Mouse (Mus musculus) gastrocnemius, adult 18-20 months (tissue): ENCODE measurements around the gene Atp8a2. TPM values are rescaled to one million over a fixed set of nuclear protein-coding genes. Genes with fewer than 3 reads are reported as not detected.
A peak's percentile ranks its signal among the peaks of the same experiment; 100 is the strongest.
"Not testable (repeated sequence)": the region's sequence is repeated elsewhere in the genome, so short reads cannot be mapped to it uniquely, and the experiment has no call there.

Experiments used
- DNase-seq: peaks from one replicate; pipeline ENCODE4 v3.0.0; 2021; ENCODE audit warnings: low spot score
- total RNA-seq, 2 experiments: library from RNA; stranded (reverse); gene quantifications; 2 replicates each; pipeline ENCODE4 v1.2.3; 2021

The Atp8a2 gene
- total RNA-seq, 2 experiments from 2014 or later, result 0.64 TPM

GRCm38 (mm10) chr14:59716443-59717085, 480.4 kb downstream of the Atp8a2 start:
- DNase-seq, result not testable (repeated sequence)

DNA sequence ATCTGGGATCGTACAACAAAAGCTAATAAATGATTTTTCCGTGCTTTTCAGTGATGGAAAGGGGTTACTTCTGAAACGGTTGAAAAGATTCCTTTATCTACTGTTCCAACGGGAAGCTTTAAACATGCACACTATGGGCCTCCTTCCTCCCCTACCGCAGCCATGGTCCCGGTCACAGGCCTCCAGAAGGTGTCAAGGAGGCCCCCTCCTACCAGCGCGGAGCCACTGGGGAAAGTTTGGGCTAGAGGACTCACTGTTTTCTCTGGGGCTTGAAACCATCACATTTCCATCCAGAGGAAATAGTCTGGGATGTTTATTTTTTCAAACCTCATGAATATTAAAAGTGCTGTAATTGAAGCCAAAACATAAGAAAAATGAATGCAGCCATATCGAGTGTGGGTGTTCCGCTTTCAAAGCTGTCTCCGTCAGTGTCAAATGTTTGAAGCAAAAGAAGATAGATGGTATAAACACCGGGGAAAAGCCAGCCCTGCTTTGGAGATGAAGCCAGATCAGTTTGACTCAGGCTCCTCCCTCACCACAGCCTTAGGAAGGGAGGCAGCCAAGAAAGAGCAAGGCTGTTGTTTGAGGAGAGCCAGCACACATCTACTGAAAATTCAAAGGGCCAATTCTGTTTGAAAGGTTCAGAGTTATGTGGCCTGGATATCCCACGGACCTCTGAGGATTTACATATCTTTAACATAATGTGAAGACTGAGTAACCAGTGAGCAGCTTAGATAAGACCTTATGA, 481.1 kb downstream of the Atp8a2 start:
- DNase-seq, result no peak

GRCm38 (mm10) chr14:59709505-59710335, 487.3 kb downstream of the Atp8a2 start:
- DNase-seq, result no peak

DNA sequence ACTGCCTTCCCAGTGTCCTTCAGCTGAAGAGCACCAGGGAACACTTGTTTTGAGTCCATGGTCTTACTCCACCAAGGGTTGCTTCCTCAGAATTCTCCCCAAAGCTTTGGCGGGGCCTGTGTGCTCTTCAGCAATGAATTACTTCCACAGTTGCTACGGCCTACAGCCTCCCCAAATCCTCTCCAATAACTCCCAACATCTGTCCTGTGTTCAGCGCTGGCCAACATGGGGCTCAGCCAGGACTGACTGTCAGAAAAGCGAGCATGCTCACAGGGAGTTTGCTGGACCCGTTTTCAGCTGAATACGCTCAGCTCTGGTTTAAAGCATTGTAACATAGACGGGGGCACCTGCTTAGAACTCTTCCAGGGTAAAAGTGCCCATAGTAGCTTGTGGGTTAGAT, 489.0 kb downstream of the Atp8a2 start:
- DNase-seq, result no peak

GRCm38 (mm10) chr14:59705326-59706058, 491.5 kb downstream of the Atp8a2 start:
- DNase-seq, result no peak

- DNase-seq, result no peak
Measured at GRCm38 (mm10) chr14:59701492-59701891, 495.5 kb downstream of the Atp8a2 start.

- no peak for DNase-seq
Measured at GRCm38 (mm10) chr14:59695160-59695559, 501.8 kb downstream of the Atp8a2 start.

- DNase-seq, result no peak
Measured at GRCm38 (mm10) chr14:59692164-59692563, 504.8 kb downstream of the Atp8a2 start.

- DNase-seq, result no peak
Measured at GRCm38 (mm10) chr14:59691402-59691801, 505.6 kb downstream of the Atp8a2 start.

- DNase-seq, result no peak
Measured at GRCm38 (mm10) chr14:59690954-59691353, 506.0 kb downstream of the Atp8a2 start.

- no peak for DNase-seq
Measured at GRCm38 (mm10) chr14:59689596-59689995, 507.4 kb downstream of the Atp8a2 start.

DNA sequence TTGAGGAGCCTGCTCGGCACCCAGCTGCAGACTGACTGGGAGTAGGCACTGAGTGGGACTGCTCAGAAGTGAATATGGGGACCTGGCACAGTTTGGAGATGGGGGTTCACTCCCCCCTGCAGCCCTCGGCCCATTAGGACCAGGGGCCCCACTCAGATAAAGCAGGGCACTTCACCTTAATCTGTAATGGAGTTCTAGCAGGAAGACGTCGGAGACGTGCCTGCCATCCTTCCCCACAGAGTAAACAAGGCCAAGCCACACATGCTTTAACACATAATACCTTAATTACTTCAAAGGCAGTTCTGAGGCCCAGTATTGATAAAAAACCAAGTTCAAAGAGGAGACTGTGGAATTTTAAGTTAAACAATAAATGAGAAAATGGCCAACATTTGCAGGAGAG, 510.8 kb downstream of the Atp8a2 start:
- DNase-seq, result no peak

DNA sequence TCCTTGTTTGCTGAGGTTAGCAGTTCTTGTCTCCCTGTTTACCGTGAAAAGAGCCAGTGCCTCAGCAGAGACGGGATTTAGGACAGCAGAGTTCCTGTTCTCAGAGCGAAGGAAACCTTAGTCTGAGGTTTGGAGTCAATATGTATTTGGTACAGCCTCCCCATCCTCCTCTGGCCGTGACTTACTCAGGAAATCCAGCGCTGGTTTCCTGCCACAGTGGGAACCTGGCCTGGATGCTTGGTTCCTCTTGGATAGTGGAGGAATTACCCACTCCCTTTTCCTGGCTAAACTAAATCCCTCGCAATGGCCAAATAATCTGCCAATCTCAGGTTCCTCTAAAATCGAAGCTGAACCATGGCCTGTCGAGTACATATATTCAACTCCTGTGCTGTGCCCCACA, 511.6 kb downstream of the Atp8a2 start:
- no peak for DNase-seq

GRCm38 (mm10) chr14:59681906-59682305, 515.1 kb downstream of the Atp8a2 start:
- no peak for DNase-seq

- DNase-seq, result peak; percentile 72
Measured at GRCm38 (mm10) chr14:59677598-59678003, 519.4 kb downstream of the Atp8a2 start.

DNA sequence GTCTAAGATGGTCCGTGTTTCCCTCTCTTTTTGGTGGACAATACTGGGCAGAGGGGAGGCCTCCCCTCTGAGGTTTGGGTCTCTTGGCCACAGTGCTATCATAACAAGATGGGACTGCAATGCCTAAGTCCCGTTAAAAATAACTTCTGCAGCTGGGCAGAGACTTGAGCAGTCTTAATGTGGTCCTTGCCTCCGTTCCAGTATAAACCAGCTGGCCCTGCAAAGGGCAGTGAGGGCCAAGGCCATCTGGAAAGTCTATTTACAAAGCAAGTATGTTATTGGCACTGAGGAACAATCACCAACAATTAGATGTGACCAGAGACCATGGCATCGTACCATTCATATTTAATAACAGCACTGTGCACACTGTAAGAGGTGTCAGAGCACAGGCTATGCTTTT, 521.6 kb downstream of the Atp8a2 start:
- DNase-seq, result peak; percentile 31

DNA sequence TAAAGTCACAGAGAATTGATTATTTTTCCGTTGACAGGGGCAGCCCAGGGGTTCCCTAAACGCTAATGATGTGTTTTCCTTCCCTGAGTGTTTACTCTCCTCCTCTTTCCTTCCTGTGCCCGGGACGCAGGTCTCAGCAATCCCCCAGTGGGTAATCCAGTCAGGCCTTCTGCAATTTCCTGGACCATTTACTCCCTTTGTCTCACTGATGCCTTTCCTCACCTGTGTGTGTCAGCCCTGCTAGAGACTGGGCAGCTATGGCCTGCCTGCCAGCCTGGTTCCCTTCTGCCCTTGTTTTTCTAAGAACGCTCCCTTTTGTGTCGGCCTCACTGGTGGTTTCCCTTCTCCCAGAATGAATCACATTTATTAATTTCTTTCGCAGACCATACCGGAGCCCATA, 522.4 kb downstream of the Atp8a2 start:
- no peak for DNase-seq

GRCm38 (mm10) chr14:59672893-59673515, 524.0 kb downstream of the Atp8a2 start:
- no peak for DNase-seq

- no peak for DNase-seq
Measured at GRCm38 (mm10) chr14:59657098-59657497, 539.9 kb downstream of the Atp8a2 start.

- DNase-seq, result peak; percentile 72
Measured at GRCm38 (mm10) chr14:59656591-59656990, 540.4 kb downstream of the Atp8a2 start.

DNA sequence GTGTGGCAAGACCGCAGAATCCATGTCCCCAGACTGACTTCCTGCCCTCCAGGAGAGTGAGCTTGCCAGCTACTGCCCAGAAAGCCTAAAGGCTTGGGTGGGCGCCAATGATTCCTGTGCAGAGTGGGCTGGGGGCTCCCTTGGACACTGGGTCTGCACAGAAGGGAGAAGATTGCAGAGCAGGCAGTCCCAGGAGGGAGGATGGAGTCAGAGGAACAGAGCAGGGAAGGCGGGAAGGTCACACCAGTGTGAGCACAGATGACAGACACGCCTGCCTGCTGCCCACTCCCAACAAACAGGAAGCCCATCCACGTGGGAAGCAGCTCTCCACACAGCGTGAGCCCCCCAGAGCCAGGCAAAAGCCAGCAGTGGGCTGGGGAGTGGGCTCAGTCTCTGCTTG, 547.6 kb downstream of the Atp8a2 start:
- DNase-seq, result no peak
